Mouse (Mus musculus): ENCODE results near the gene Kat5. TPM values are rescaled to one million over a fixed set of nuclear protein-coding genes. Genes with fewer than 3 reads are reported as not detected.

Kat5 gene
- polyA plus RNA-seq, 1 experiment = 139 TPM

DNA sequence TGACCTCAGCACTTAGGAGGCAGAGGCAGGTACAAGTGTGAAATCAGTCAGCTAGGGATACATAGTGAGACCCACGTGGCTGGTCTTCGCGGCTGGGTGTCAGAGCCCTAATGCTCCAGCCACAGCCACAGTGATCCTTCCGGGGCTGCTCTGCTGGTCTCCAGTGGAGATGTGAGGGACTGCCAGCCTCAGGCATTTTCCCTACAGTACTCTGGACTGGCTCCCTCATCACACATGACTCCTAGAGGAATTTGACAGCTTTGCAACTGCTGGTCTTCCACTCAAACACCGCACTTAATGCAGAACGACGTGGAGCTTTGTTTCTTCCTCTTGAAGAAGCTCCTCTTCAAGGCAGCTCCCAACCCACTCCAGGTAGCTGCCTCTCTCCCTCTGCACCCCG is 3.8 kb downstream of the Kat5 start:
- no peaks in the 10 kb centered on the region for H3K27me3 ChIP-seq (ENCODE audit: control insufficient read depth, insufficient read depth, low read length)
- no peak overlapping the region for H3K4me3 ChIP-seq (replicated peaks; ENCODE audit: insufficient read depth, low read depth, low read length)
- TF ChIP-seq POLR2A (IDR thresholded peaks at IDR 0.05; ENCODE audit: borderline replicate concordance, insufficient read depth, low read length) (no peak), CTCF (IDR thresholded peaks at IDR 0.05; ENCODE audit: borderline replicate concordance, insufficient read depth, low read depth, low read length) (no peak)
- WGBS = 71% methylated on average over 8 of the region's 8 CpGs
- H3K27ac ChIP-seq (ENCODE audit: insufficient read depth, low read length) = no peak overlapping the region
- no peak for DNase-seq
- peaks cover 26% of the 10 kb centered on the region for H3K4me1 ChIP-seq (ENCODE audit: control insufficient read depth, insufficient read depth, low read length)

GRCm38 (mm10) chr19:5605126-5605525 is 4.9 kb downstream of the Kat5 start:
- 75% methylated on average over 7 of the region's 7 CpGs for WGBS
- no peak overlapping the region for H3K27ac ChIP-seq (ENCODE audit: insufficient read depth, low read length)
- H3K4me1 ChIP-seq (ENCODE audit: control insufficient read depth, insufficient read depth, low read length) = peaks cover 26% of the 10 kb centered on the region
- no peak for DNase-seq
- H3K27me3 ChIP-seq (ENCODE audit: control insufficient read depth, insufficient read depth, low read length) = no peaks in the 10 kb centered on the region
- TF ChIP-seq POLR2A (IDR thresholded peaks at IDR 0.05; ENCODE audit: borderline replicate concordance, insufficient read depth, low read length) (no peak), CTCF (IDR thresholded peaks at IDR 0.05; ENCODE audit: borderline replicate concordance, insufficient read depth, low read depth, low read length) (no peak)
- no peak overlapping the region for H3K4me3 ChIP-seq (replicated peaks; ENCODE audit: insufficient read depth, low read depth, low read length)

DNA sequence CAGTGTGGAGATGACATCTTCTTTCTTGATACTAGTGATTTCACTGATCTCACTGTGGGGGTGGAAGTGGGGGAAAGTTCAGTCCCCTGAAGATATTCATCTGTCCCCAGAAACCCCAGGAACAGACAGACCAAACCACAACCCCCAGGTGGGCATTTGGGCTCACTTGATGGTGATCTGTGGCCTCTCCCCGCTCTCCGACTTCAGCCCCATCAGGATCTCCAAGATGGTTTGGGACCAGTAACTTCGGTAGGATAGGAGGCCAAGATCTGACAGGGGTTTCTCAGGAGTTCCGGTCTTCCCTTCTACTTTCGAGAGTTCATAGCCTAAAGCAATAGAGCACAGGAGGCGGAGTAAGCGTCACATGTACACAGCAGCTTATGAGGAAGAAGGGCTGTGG is 6.4 kb downstream of the Kat5 start:
- no peak for DNase-seq
- 82% methylated on average over 7 of the region's 7 CpGs for WGBS
- Histone ChIP-seq H3K27me3 (ENCODE audit: control insufficient read depth, insufficient read depth, low read length) (no peaks in the 10 kb centered on the region), H3K4me1 (ENCODE audit: control insufficient read depth, insufficient read depth, low read length) (peaks cover 23% of the 10 kb centered on the region), H3K4me3 (replicated peaks; ENCODE audit: insufficient read depth, low read depth, low read length) (no peak overlapping the region), H3K27ac (ENCODE audit: insufficient read depth, low read length) (no peak overlapping the region)
- TF ChIP-seq CTCF (IDR thresholded peaks at IDR 0.05; ENCODE audit: borderline replicate concordance, insufficient read depth, low read depth, low read length) = no peak
- no peak for TF ChIP-seq POLR2A (IDR thresholded peaks at IDR 0.05; ENCODE audit: borderline replicate concordance, insufficient read depth, low read length)

DNA sequence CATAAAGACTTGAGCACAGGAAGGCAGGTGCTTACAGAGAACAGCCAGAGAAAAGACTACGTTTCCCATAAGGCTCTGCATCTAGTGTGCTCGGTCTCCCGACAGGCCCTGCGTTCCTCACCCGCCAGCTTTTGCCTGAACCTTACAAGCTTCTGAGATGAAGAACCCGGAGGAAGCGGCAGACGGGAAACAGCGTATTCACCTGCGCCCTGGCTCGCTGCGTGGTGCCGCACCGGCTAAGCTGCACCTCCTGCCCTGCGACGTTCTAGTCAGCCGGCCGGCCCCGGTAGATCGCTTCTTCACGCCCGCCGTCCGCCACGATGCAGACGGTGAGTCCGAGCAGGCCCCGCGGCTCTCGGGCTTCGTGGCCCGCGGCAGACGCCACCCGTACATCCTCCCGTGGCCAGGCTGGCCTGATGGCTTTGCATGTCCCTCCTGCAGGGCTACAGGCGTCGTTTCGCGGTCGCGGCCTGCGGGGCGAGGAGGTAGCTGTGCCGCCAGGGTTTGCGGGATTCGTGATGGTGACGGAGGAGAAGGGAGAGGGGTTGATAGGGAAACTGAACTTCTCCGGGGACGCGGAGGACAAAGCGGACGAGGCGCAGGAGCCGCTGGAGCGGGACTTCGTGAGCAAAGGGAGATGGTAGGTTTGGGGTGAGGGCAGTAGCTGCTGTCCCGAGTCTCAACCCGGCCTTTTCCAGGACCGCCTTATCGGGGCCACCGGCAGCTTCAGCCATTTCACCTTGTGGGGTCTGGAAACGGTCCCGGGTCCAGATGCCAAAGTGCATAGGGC is 8.1 kb downstream of the Kat5 start, which contains the start of gene Rnaseh2c:
Rnaseh2c (plus strand) TSS at position 122 of the 790 bp plus-strand sequence.
- H3K4me1 ChIP-seq (ENCODE audit: control insufficient read depth, insufficient read depth, low read length) = peaks cover 16% of the 10 kb centered on the region; the same call in 1 of the 2 replicates
- TF ChIP-seq CTCF (IDR thresholded peaks at IDR 0.05; ENCODE audit: borderline replicate concordance, insufficient read depth, low read depth, low read length) = no peak
- TF ChIP-seq POLR2A (IDR thresholded peaks at IDR 0.05; ENCODE audit: borderline replicate concordance, insufficient read depth, low read length) = peak; percentile 49; the same call in 1 of the 2 replicates
- WGBS = under 1% methylated on average over 64 of the region's 64 CpGs
- no peaks in the 10 kb centered on the region for H3K27me3 ChIP-seq (ENCODE audit: control insufficient read depth, insufficient read depth, low read length)
- peak within 1 kb of the TSS; percentile 41 for H3K27ac ChIP-seq (ENCODE audit: insufficient read depth, low read length)
- peak within 1 kb of the TSS; percentile 67 for H3K4me3 ChIP-seq (replicated peaks; ENCODE audit: insufficient read depth, low read depth, low read length)
- peak; percentile 85 to 89 for DNase-seq

GRCm38 (mm10) chr19:5599224-5599623 is 10.8 kb downstream of the Kat5 start:
- Histone ChIP-seq H3K27ac (ENCODE audit: insufficient read depth, low read length) (no peak overlapping the region), H3K27me3 (ENCODE audit: control insufficient read depth, insufficient read depth, low read length) (no peaks in the 10 kb centered on the region), H3K4me3 (replicated peaks; ENCODE audit: insufficient read depth, low read depth, low read length) (no peak overlapping the region), H3K4me1 (ENCODE audit: control insufficient read depth, insufficient read depth, low read length) (peaks cover 16% of the 10 kb centered on the region; the same call in 1 of the 2 replicates)
- WGBS = 82% methylated on average over 4 of the region's 4 CpGs
- TF ChIP-seq POLR2A (IDR thresholded peaks at IDR 0.05; ENCODE audit: borderline replicate concordance, insufficient read depth, low read length) = no peak
- no peak for TF ChIP-seq CTCF (IDR thresholded peaks at IDR 0.05; ENCODE audit: borderline replicate concordance, insufficient read depth, low read depth, low read length)
- DNase-seq = no peak

DNA sequence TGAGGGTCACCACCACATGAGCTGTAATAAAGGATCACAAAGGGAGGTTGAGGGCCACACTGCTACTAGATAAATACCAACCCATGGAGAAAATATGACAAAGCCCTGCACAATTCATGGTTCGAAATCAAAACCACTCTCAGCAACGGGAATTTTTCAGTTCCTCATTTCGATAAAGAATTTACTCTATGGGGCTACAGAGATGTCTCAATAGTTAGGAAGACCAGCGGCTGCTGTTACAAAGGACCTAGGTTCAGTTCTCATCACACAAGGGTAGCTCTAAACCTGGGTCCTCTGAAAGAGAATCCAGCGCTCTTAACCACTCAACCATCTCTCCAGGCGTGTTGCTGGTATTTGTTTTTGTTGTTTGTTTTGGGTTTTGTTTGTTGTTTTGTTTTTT is 18.1 kb downstream of the Kat5 start:
- WGBS = 86% methylated on average over 6 of the region's 6 CpGs
- DNase-seq = no peak
- Histone ChIP-seq H3K4me3 (replicated peaks; ENCODE audit: insufficient read depth, low read depth, low read length) (no peak overlapping the region), H3K27ac (ENCODE audit: insufficient read depth, low read length) (no peak overlapping the region), H3K4me1 (ENCODE audit: control insufficient read depth, insufficient read depth, low read length) (no peaks in the 10 kb centered on the region), H3K27me3 (ENCODE audit: control insufficient read depth, insufficient read depth, low read length) (no peaks in the 10 kb centered on the region)
- TF ChIP-seq CTCF (IDR thresholded peaks at IDR 0.05; ENCODE audit: borderline replicate concordance, insufficient read depth, low read depth, low read length) = no peak
- TF ChIP-seq POLR2A (IDR thresholded peaks at IDR 0.05; ENCODE audit: borderline replicate concordance, insufficient read depth, low read length) = no peak

DNA sequence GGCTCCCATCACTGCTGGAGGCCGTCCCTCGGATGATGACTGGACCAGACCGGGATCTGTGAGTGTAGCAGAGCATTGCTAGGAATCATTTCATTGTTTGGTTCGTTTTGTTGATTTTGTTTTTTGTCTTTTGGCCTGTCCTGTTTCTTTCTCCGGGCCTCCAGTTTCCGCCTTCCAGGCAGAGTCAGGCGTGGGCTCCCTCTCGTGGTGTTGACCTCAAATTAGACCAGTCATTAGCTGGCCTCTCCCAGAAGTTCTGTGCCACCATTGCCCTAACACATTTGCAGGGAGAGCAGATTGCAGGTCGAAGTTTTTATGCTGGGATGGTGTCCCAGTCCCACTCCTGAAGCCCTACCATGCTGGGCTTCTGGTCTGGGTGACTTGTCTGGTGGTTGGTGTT is 20.9 kb downstream of the Kat5 start:
- Histone ChIP-seq H3K4me1 (ENCODE audit: control insufficient read depth, insufficient read depth, low read length) (no peaks in the 10 kb centered on the region), H3K27ac (ENCODE audit: insufficient read depth, low read length) (no peak overlapping the region), H3K27me3 (ENCODE audit: control insufficient read depth, insufficient read depth, low read length) (no peaks in the 10 kb centered on the region), H3K4me3 (replicated peaks; ENCODE audit: insufficient read depth, low read depth, low read length) (no peak overlapping the region)
- TF ChIP-seq POLR2A (IDR thresholded peaks at IDR 0.05; ENCODE audit: borderline replicate concordance, insufficient read depth, low read length) = no peak
- no peak for TF ChIP-seq CTCF (IDR thresholded peaks at IDR 0.05; ENCODE audit: borderline replicate concordance, insufficient read depth, low read depth, low read length)
- DNase-seq = no peak
- 66% methylated on average over 9 of the region's 9 CpGs for WGBS

DNA sequence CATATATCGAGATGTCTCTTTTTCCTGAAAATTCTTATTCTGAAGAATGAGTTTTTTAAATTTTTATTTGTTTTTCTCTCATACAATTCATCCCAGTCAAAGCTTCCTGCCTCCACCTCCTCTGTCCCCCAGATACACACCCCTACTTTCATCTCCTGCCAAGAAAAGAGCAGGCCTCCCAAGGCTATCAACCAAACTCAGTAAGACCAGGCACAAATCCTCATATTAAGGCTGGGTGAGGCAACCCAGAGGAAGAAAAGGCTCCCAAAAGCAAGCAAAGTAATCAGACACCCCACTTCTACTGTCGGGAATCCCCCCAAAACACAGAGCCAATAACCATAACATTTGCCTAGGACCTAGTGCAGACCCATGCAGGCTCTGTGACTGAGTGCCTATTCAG is 28.0 kb downstream of the Kat5 start:
- TF ChIP-seq CTCF (IDR thresholded peaks at IDR 0.05; ENCODE audit: borderline replicate concordance, insufficient read depth, low read depth, low read length) (no peak), POLR2A (IDR thresholded peaks at IDR 0.05; ENCODE audit: borderline replicate concordance, insufficient read depth, low read length) (no peak)
- 84% methylated on average over 2 of the region's 2 CpGs for WGBS
- DNase-seq = no peak
- Histone ChIP-seq H3K27me3 (ENCODE audit: control insufficient read depth, insufficient read depth, low read length) (no peaks in the 10 kb centered on the region), H3K27ac (ENCODE audit: insufficient read depth, low read length) (no peak overlapping the region), H3K4me3 (replicated peaks; ENCODE audit: insufficient read depth, low read depth, low read length) (no peak overlapping the region), H3K4me1 (ENCODE audit: control insufficient read depth, insufficient read depth, low read length) (no peaks in the 10 kb centered on the region)
